Mouse (Mus musculus) ES-E14 (cell line): ENCODE measurements at regions not wholly inside any gene's neighbourhood (a gene's known extent, or its start where the extent isn't known, plus 50 kb on each side); places are given as distances from the start of the nearest gene placed in this dataset.

Experiments used
- DNase-seq: peaks from one replicate; pipeline ENCODE4 v3.0.0-alpha.2; 2013; ENCODE audit warnings: low read depth, low spot score
- H3K27ac ChIP-seq: 2 replicates; pipeline ENCODE4 v1.5.1; 2012; ENCODE audit warnings: low read depth, mild to moderate bottlenecking, low read length, moderate library complexity, mixed read lengths; ENCODE audit not compliant: poor library complexity, insufficient read depth, severe bottlenecking
- H3K36me3 ChIP-seq: 2 replicates; pipeline ENCODE4 v1.6.1; 2012; ENCODE audit warnings: mild to moderate bottlenecking, low read length, moderate library complexity, mixed read lengths; ENCODE audit not compliant: control insufficient read depth, poor library complexity, insufficient read depth, severe bottlenecking
- H3K4me1 ChIP-seq, 2 experiments: fragments of 150-350 bp in 1 of 2; sonication (generic) in 1 of 2; 2 replicates each; pipeline ENCODE4 v1.6.1; 2012; ENCODE audit warnings: low read length in 2 of 2, mild to moderate bottlenecking in 1 of 2, mixed read lengths in 1 of 2; ENCODE audit not compliant: control insufficient read depth in 2 of 2, insufficient read depth in 2 of 2, poor library complexity in 1 of 2
- H3K4me3 ChIP-seq, 2 experiments: fragments of 150-350 bp in 1 of 2; sonication (generic) in 1 of 2; 2 replicates each; pipeline ENCODE4 v1.5.1; 2012; ENCODE audit warnings: low read length in 2 of 2, low read depth in 1 of 2, mild to moderate bottlenecking in 1 of 2, mixed read lengths in 1 of 2; ENCODE audit not compliant: insufficient read depth in 1 of 2, poor library complexity in 1 of 2, severe bottlenecking in 1 of 2
- H3K9ac ChIP-seq: 2 replicates; pipeline ENCODE4 v1.6.1; 2012; ENCODE audit warnings: low read depth, mild to moderate bottlenecking, low read length, mixed read lengths; ENCODE audit not compliant: poor library complexity, insufficient read depth, severe bottlenecking
- H3K9me3 ChIP-seq: fragments of 150-350 bp; sonication (generic); 2 replicates; pipeline ENCODE4 v1.6.1; 2012; ENCODE audit warnings: low read depth, mild to moderate bottlenecking, low read length; ENCODE audit not compliant: control insufficient read depth, insufficient read depth
- CHD2 ChIP-seq: IDR thresholded peaks from 2 replicates; pipeline ENCODE4 v1.6.1; 2014; ENCODE audit warnings: mild to moderate bottlenecking, low read depth, low read length, inconsistent platforms
- HCFC1 ChIP-seq: IDR thresholded peaks from 2 replicates; pipeline ENCODE4 v1.6.1; 2012; ENCODE audit warnings: low read length, inconsistent platforms, borderline replicate concordance; ENCODE audit not compliant: insufficient read depth
- MAFK ChIP-seq: IDR thresholded peaks from 2 replicates; pipeline ENCODE4 v1.6.1; 2014; ENCODE audit warnings: mild to moderate bottlenecking, low read depth, low read length, inconsistent platforms; ENCODE audit not compliant: insufficient read depth
- ZC3H11A ChIP-seq: IDR thresholded peaks from 2 replicates; pipeline ENCODE4 v1.6.1; 2012; ENCODE audit warnings: low read depth, mild to moderate bottlenecking, inconsistent platforms, low read length, borderline replicate concordance
- ZNF384 ChIP-seq: IDR thresholded peaks from 2 replicates; pipeline ENCODE4 v1.6.1; 2012; ENCODE audit warnings: low read depth, low read length, inconsistent platforms
- in situ Hi-C, 2 experiments: fragments of 600-800 bp; cut with MboI; formaldehyde crosslinking; loops; one replicate each; pipeline ENCODE4 v1.15.1; 2025; ENCODE audit warnings: low sequenced_read_pairs in 2 of 2, inconsistent platforms in 1 of 2; ENCODE audit not compliant: unreplicated experiment in 2 of 2

- TF ChIP-seq MAFK (no peak), ZC3H11A (no peak), HCFC1 (no peak), ZNF384 (no peak), CHD2 (no peak)
- no peaks in the 10 kb centered on the region for H3K36me3 ChIP-seq
- in situ Hi-C loops, result no loop called here
- H3K9me3 ChIP-seq, result no peaks in the 10 kb centered on the region
- H3K27ac ChIP-seq, result no peak overlapping the region
- no peak for DNase-seq
- no peak overlapping the region for H3K9ac ChIP-seq
- no peaks in the 10 kb centered on the region for H3K4me1 ChIP-seq
- no peak overlapping the region for H3K4me3 ChIP-seq
Observed at GRCm38 (mm10) chr11:92858170-92858569, 239.7 kb upstream of the Car10 start.

GRCm38 (mm10) chr11:92889693-92890454 is 208.0 kb upstream of the Car10 start:
- no peak overlapping the region for H3K27ac ChIP-seq
- H3K9ac ChIP-seq, result no peak overlapping the region
- in situ Hi-C loops, result loop anchor here (10.0 to 25.0 kb wide), 2 partner anchors 478 to 485 kb away; no protein-coding TSS in a partner anchor
- peak; percentile 43 for DNase-seq
- peak; percentile 44; the same call in 1 of the 2 replicates for TF ChIP-seq ZC3H11A
- no peak for TF ChIP-seq HCFC1
- H3K36me3 ChIP-seq, result no peaks in the 10 kb centered on the region
- no peaks in the 10 kb centered on the region for H3K4me1 ChIP-seq
- no peaks in the 10 kb centered on the region for H3K9me3 ChIP-seq
- no peak overlapping the region for H3K4me3 ChIP-seq

- Histone ChIP-seq H3K36me3 (no peaks in the 10 kb centered on the region), H3K9me3 (no peaks in the 10 kb centered on the region), H3K9ac (no peak overlapping the region), H3K4me1 (no peaks in the 10 kb centered on the region), H3K27ac (no peak overlapping the region), H3K4me3 (no peak overlapping the region)
- DNase-seq, result no peak
- in situ Hi-C loops, result loop anchor here in 1 of 2 experiments (25.0 kb wide), 1 partner anchor 487 kb away; no protein-coding TSS in a partner anchor
- TF ChIP-seq ZC3H11A (no peak), MAFK (no peak), HCFC1 (no peak), CHD2 (no peak), ZNF384 (no peak)
Observed at GRCm38 (mm10) chr11:92899296-92899695, 198.5 kb upstream of the Car10 start.
